Mouse (Mus musculus): ENCODE results near the gene Tmtc2. TPM values are rescaled to one million over a fixed set of nuclear protein-coding genes. Genes with fewer than 3 reads are reported as not detected.

Gene Tmtc2
- total and polyA plus RNA-seq, 2 experiments, result 2.4 to 7.6 TPM

DNA sequence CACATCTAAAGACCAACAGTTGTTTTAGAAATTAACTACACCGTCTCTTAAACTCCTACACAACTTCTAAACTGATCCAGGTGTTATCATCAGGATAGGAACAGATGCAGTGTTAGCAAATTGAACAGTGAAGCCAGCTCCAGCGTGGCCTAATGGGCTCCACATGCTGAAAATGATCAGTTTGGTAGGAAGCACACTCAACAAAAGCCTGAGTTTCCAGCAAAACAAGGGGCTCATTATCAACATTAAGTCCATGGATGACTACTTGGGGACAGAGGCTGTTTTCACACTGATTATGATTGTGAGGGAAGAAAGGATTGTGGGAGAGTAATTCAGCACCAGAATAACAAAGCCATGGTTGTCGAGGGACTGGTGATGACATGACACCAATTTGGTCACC is 143.4 kb downstream of the Tmtc2 start:
- H3K4me3 ChIP-seq (ENCODE audit: insufficient read depth, low read depth, low read length), result no peak overlapping the region
- no peak for DNase-seq (ENCODE audit: extremely low read depth, low read depth, low spot score)
- no peaks in the 10 kb centered on the region for H3K79me2 ChIP-seq (ENCODE audit: control insufficient read depth, insufficient read depth, low read length)
- no peak overlapping the region for H3K27ac ChIP-seq (replicated peaks; ENCODE audit: insufficient read depth, low read depth, low read length)
- H3K27me3 ChIP-seq (ENCODE audit: control insufficient read depth, insufficient read depth, low read length), result no peaks in the 10 kb centered on the region
- TF ChIP-seq CTCF (IDR thresholded peaks at IDR 0.05; ENCODE audit: low read depth, low read length) (no peak), POLR2A (IDR thresholded peaks at IDR 0.05; ENCODE audit: extremely low read depth, insufficient read depth, low read length) (no peak)
- no peaks in the 10 kb centered on the region for H3K4me1 ChIP-seq (ENCODE audit: control insufficient read depth, insufficient read depth, low read length)
- 87% methylated on average over 3 of the region's 3 CpGs for WGBS
- no peak overlapping the region for H3K9ac ChIP-seq (ENCODE audit: low read depth, low read length)
- H3K36me3 ChIP-seq (ENCODE audit: control insufficient read depth, insufficient read depth, low read length), result no peaks in the 10 kb centered on the region

DNA sequence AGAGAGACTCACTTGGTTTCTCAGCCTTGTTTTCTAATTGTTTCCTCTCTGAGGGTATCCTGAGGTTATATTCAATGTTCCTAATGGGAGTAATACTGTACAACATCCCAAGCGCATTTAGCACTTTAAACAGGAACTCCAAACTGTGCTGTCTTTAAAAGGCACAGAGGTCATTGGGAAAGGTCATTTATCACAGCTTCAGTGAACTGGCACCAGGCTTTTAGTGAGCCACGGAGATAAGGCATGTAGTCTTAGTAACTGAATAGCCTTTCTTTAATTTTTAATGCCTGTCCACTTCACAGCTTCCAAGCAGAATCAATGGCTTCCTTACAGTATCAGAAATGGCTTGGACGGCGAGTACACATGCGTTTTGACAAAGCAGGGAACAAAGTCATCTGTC is 144.0 kb downstream of the Tmtc2 start:
- no peak for TF ChIP-seq CTCF (IDR thresholded peaks at IDR 0.05; ENCODE audit: low read depth, low read length)
- no peak for DNase-seq (ENCODE audit: extremely low read depth, low read depth, low spot score)
- 67% methylated on average over 5 of the region's 5 CpGs for WGBS

GRCm38 (mm10) chr10:105428080-105428479 is 146.2 kb downstream of the Tmtc2 start:
- no peak for TF ChIP-seq CTCF (IDR thresholded peaks at IDR 0.05; ENCODE audit: low read depth, low read length)
- no peak for TF ChIP-seq POLR2A (IDR thresholded peaks at IDR 0.05; ENCODE audit: extremely low read depth, insufficient read depth, low read length)
- Histone ChIP-seq H3K4me1 (ENCODE audit: control insufficient read depth, insufficient read depth, low read length) (no peaks in the 10 kb centered on the region), H3K4me3 (ENCODE audit: insufficient read depth, low read depth, low read length) (no peak overlapping the region), H3K79me2 (ENCODE audit: control insufficient read depth, insufficient read depth, low read length) (no peaks in the 10 kb centered on the region), H3K27ac (replicated peaks; ENCODE audit: insufficient read depth, low read depth, low read length) (no peak overlapping the region), H3K9ac (ENCODE audit: low read depth, low read length) (no peak overlapping the region), H3K36me3 (ENCODE audit: control insufficient read depth, insufficient read depth, low read length) (no peaks in the 10 kb centered on the region), H3K27me3 (ENCODE audit: control insufficient read depth, insufficient read depth, low read length) (no peaks in the 10 kb centered on the region)
- WGBS, result 87% methylated on average over 5 of the region's 5 CpGs
- DNase-seq (ENCODE audit: extremely low read depth, low read depth, low spot score), result no peak

More for the DNA sequence above, 144.0 kb downstream of the Tmtc2 start:
- Histone ChIP-seq H3K27ac (replicated peaks; ENCODE audit: insufficient read depth, low read depth, low read length) (no peak overlapping the region), H3K4me3 (ENCODE audit: insufficient read depth, low read depth, low read length) (no peak overlapping the region), H3K4me1 (ENCODE audit: control insufficient read depth, insufficient read depth, low read length) (no peaks in the 10 kb centered on the region), H3K9ac (ENCODE audit: low read depth, low read length) (no peak overlapping the region), H3K27me3 (ENCODE audit: control insufficient read depth, insufficient read depth, low read length) (no peaks in the 10 kb centered on the region), H3K79me2 (ENCODE audit: control insufficient read depth, insufficient read depth, low read length) (no peaks in the 10 kb centered on the region), H3K36me3 (ENCODE audit: control insufficient read depth, insufficient read depth, low read length) (no peaks in the 10 kb centered on the region)

GRCm38 (mm10) chr10:105427625-105428024 is 146.6 kb downstream of the Tmtc2 start:
- H3K9ac ChIP-seq (ENCODE audit: low read depth, low read length), result no peak overlapping the region
- no peaks in the 10 kb centered on the region for H3K27me3 ChIP-seq (ENCODE audit: control insufficient read depth, insufficient read depth, low read length)
- 95% methylated on average over 7 of the region's 7 CpGs for WGBS
- TF ChIP-seq POLR2A (IDR thresholded peaks at IDR 0.05; ENCODE audit: extremely low read depth, insufficient read depth, low read length), result no peak
- no peak for TF ChIP-seq CTCF (IDR thresholded peaks at IDR 0.05; ENCODE audit: low read depth, low read length)
- no peaks in the 10 kb centered on the region for H3K36me3 ChIP-seq (ENCODE audit: control insufficient read depth, insufficient read depth, low read length)
- no peaks in the 10 kb centered on the region for H3K79me2 ChIP-seq (ENCODE audit: control insufficient read depth, insufficient read depth, low read length)
- H3K27ac ChIP-seq (replicated peaks; ENCODE audit: insufficient read depth, low read depth, low read length), result no peak overlapping the region
- DNase-seq (ENCODE audit: extremely low read depth, low read depth, low spot score), result no peak
- H3K4me3 ChIP-seq (ENCODE audit: insufficient read depth, low read depth, low read length), result no peak overlapping the region
- H3K4me1 ChIP-seq (ENCODE audit: control insufficient read depth, insufficient read depth, low read length), result no peaks in the 10 kb centered on the region

DNA sequence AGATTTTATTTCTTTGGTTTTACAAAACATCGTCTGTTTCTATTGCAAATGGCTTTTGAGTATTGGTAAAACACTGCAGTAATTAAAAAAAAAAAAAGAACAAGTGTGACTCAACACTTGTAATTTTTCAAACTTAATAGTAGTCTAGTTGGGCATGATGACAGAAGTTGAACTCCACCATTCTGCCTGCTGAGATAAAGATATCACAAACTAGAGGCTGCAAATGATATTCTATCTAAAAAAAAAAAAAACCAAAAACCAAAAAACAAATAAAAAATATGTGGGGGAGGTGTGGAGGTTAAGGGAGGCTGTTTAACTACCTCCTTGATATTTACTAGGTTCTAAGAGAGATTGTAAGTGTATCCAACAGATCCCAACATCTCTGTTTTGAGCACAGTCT is 149.2 kb downstream of the Tmtc2 start:
- DNase-seq (ENCODE audit: extremely low read depth, low read depth, low spot score), result no peak
- Histone ChIP-seq H3K27ac (replicated peaks; ENCODE audit: insufficient read depth, low read depth, low read length) (no peak overlapping the region), H3K4me3 (ENCODE audit: insufficient read depth, low read depth, low read length) (no peak overlapping the region), H3K9ac (ENCODE audit: low read depth, low read length) (no peak overlapping the region), H3K79me2 (ENCODE audit: control insufficient read depth, insufficient read depth, low read length) (no peaks in the 10 kb centered on the region), H3K36me3 (ENCODE audit: control insufficient read depth, insufficient read depth, low read length) (no peaks in the 10 kb centered on the region; the same call in 1 of the 2 replicates), H3K27me3 (ENCODE audit: control insufficient read depth, insufficient read depth, low read length) (no peaks in the 10 kb centered on the region), H3K4me1 (ENCODE audit: control insufficient read depth, insufficient read depth, low read length) (no peaks in the 10 kb centered on the region)
- 89% methylated on average over 1 of the region's 1 CpGs for WGBS
- TF ChIP-seq POLR2A (IDR thresholded peaks at IDR 0.05; ENCODE audit: extremely low read depth, insufficient read depth, low read length) (no peak), CTCF (IDR thresholded peaks at IDR 0.05; ENCODE audit: low read depth, low read length) (no peak)

DNA sequence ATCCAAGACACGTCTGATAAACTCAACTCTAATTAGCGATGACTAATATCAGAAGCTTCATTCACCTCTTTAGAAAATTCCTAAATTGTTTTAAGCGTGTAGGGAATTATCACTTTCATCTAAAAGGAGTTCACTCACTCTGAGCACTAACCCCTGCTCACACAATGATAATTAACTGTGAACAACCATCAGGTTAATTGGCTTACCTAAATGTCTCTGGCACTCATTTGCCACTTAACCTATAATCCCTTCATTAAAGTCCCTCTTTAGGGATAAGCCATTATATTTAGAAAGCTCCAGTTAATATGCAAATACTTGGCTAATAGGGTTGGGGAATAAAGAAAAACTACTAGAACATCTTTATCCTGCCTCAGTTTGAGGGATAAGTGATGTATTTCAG is 151.1 kb downstream of the Tmtc2 start:
- Histone ChIP-seq H3K27me3 (ENCODE audit: control insufficient read depth, insufficient read depth, low read length) (no peaks in the 10 kb centered on the region), H3K27ac (replicated peaks; ENCODE audit: insufficient read depth, low read depth, low read length) (no peak overlapping the region), H3K36me3 (ENCODE audit: control insufficient read depth, insufficient read depth, low read length) (no peaks in the 10 kb centered on the region; the same call in 1 of the 2 replicates), H3K9ac (ENCODE audit: low read depth, low read length) (no peak overlapping the region), H3K4me3 (ENCODE audit: insufficient read depth, low read depth, low read length) (no peak overlapping the region), H3K4me1 (ENCODE audit: control insufficient read depth, insufficient read depth, low read length) (no peaks in the 10 kb centered on the region), H3K79me2 (ENCODE audit: control insufficient read depth, insufficient read depth, low read length) (no peaks in the 10 kb centered on the region)
- WGBS, result 90% methylated on average over 3 of the region's 3 CpGs
- no peak for DNase-seq (ENCODE audit: extremely low read depth, low read depth, low spot score)
- no peak for TF ChIP-seq POLR2A (IDR thresholded peaks at IDR 0.05; ENCODE audit: extremely low read depth, insufficient read depth, low read length)
- no peak for TF ChIP-seq CTCF (IDR thresholded peaks at IDR 0.05; ENCODE audit: low read depth, low read length)
